Comparison of ENCODE assay signal across 8 mouse cellular contexts in the genomic region with DNA sequence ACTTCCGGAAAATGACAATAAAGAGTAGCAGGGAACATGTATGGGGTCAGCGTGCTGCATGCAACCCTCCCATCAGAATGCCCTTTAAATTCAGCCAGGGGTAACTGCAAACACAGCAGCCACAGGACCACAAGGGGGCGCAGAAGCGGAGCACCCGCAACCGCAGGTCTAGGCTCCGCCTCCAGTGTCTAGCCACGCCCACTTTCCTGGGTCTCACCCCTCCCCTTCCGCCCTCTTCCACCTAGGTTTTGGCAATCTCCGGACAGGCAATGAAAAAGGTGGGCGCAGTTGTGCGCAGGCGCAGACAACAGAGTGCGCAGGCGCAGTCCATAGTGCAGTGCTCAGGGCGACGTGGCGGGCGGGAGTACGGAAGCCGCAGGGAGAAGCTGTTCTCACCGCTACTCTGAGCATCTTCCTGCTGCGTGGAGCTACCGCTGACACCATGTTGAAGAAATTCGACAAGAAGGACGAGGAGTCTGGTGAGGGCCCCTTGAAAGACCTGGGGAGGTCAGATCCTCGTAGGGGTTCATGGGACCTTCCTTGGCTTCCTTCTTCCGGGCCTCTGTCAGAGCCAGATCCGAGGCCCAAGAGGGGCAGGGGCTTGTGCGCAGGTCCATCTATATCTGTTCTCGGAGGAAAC. TPM values are rescaled to one million over a fixed set of nuclear protein-coding genes. Genes with fewer than 3 reads are reported as not detected.
DNase-seq lines count a peak whose midpoint lies in the region; ATAC-seq and TF ChIP-seq lines count a peak whose summit lies in the region.

A gene (plus strand): TSS at position 221 of the 640 bp plus-strand sequence.

- no peaks in the 10 kb centered on the region for H3K9me3 ChIP-seq in CH12.LX (replicated peaks; ENCODE audit: low read length)
- no peaks in the 10 kb centered on the region for H3K9me3 ChIP-seq in forebrain, embryonic 11.5 days (ENCODE audit: control insufficient read depth, low read length)
- H3K9me3 ChIP-seq in heart, embryonic 16.5 days (replicated peaks; ENCODE audit: control insufficient read depth, low read length), result no peaks in the 10 kb centered on the region
- no peaks in the 10 kb centered on the region for H3K9me3 ChIP-seq in liver, embryonic 15.5 days (replicated peaks)
- H3K9me3 ChIP-seq in neural tube, embryonic 12.5 days, result no peaks in the 10 kb centered on the region

- peaks cover 3% of the 10 kb centered on the region for H3K27me3 ChIP-seq in CH12.LX (replicated peaks)
- no peaks in the 10 kb centered on the region for H3K27me3 ChIP-seq in forebrain, embryonic 11.5 days (ENCODE audit: control insufficient read depth, insufficient read depth, low read length)
- no peaks in the 10 kb centered on the region for H3K27me3 ChIP-seq in heart, embryonic 16.5 days (ENCODE audit: control insufficient read depth, insufficient read depth, low read length)
- H3K27me3 ChIP-seq in liver, embryonic 15.5 days, result no peaks in the 10 kb centered on the region
- H3K27me3 ChIP-seq in neural tube, embryonic 12.5 days (replicated peaks), result no peaks in the 10 kb centered on the region

- peak within 1 kb of the TSS; percentile 77 to 99 (median 95) for H3K4me3 ChIP-seq in CH12.LX (replicated peaks in 1 of 3; ENCODE audit: low read depth in 2 of 3, low read length in 2 of 3, poor library complexity in 1 of 3)
- H3K4me3 ChIP-seq in forebrain, embryonic 11.5 days (ENCODE audit: low read depth, low read length), result peak within 1 kb of the TSS; percentile 80
- peak within 1 kb of the TSS; percentile 59 for H3K4me3 ChIP-seq in heart, embryonic 16.5 days (ENCODE audit: low read length)
- peak within 1 kb of the TSS; percentile 70 for H3K4me3 ChIP-seq in liver, embryonic 15.5 days (replicated peaks)
- peak within 1 kb of the TSS; percentile 54 for H3K4me3 ChIP-seq in neural tube, embryonic 12.5 days

- H3K36me3 ChIP-seq in CH12.LX (replicated peaks in 1 of 2; ENCODE audit: control insufficient read depth in 1 of 2, insufficient read depth in 1 of 2, low read length in 1 of 2), result peaks cover 33 to 39% of the 10 kb centered on the region in 2 experiments
- H3K36me3 ChIP-seq in forebrain, embryonic 11.5 days (ENCODE audit: control insufficient read depth, insufficient read depth, low read length), result peaks cover 5% of the 10 kb centered on the region; the same call in 1 of the 2 replicates
- H3K36me3 ChIP-seq in heart, embryonic 16.5 days (ENCODE audit: control insufficient read depth, insufficient read depth), result peaks cover 23% of the 10 kb centered on the region
- H3K36me3 ChIP-seq in liver, embryonic 15.5 days (replicated peaks), result peaks cover 38% of the 10 kb centered on the region
- peaks cover 33% of the 10 kb centered on the region for H3K36me3 ChIP-seq in neural tube, embryonic 12.5 days

- in situ Hi-C loops in CH12.LX (cut with MboI; ENCODE audit: low pct_ligation_motif_present, low pct_unique_long_range_greater_than_20kb, low sequenced_read_pairs), result no loop called here

- DNase-seq in CH12.LX (ENCODE audit: extremely low read depth), result peak; percentile 98
- DNase-seq in c-Kit-positive CD71-positive TER-119-negative erythroid progenitor cells, embryonic 14.5 days (ENCODE audit: low read depth), result peak; percentile 98
- peak; percentile 100 for DNase-seq in forebrain, embryonic 11.5 days (ENCODE audit: low spot score)
- peak; percentile 99 to 100 for DNase-seq in kidney, postnatal 36 days
- peak; percentile 97 for DNase-seq in telencephalon, adult 2 months (ENCODE audit: low read depth, low spot score)

- dilution Hi-C loops in CH12.LX (cut with MboI; ENCODE audit: extremely low pct_ligation_motif_present, extremely low pct_unique_long_range_greater_than_20kb, low sequenced_read_pairs), result no loop called here

- under 1% methylated on average over 31 of the region's 31 CpGs for WGBS in forebrain, embryonic 11.5 days
- WGBS in heart, embryonic 16.5 days, result under 1% methylated on average over 31 of the region's 31 CpGs
- under 1% methylated on average over 31 of the region's 31 CpGs for WGBS in liver, embryonic 15.5 days (ENCODE audit: insufficient replicate concordance)
- under 1% methylated on average over 31 of the region's 31 CpGs for WGBS in neural tube, embryonic 12.5 days

- ATAC-seq in forebrain, embryonic 11.5 days (replicated peaks; ENCODE audit: low FRiP score), result peak; percentile 97
- ATAC-seq in heart, embryonic 16.5 days (replicated peaks; ENCODE audit: extremely low read depth, insufficient read depth, low FRiP score), result peak; percentile 98
- peak; percentile 95 for ATAC-seq in liver, embryonic 15.5 days (ENCODE audit: insufficient read depth)
- ATAC-seq in neural tube, embryonic 12.5 days (ENCODE audit: low FRiP score, low read depth), result peak; percentile 95

- H3K4me2 ChIP-seq in CH12.LX (ENCODE audit: insufficient read depth, low read depth, poor library complexity, severe bottlenecking), result peak within 1 kb of the TSS; percentile 100
- H3K4me2 ChIP-seq in forebrain, embryonic 11.5 days (ENCODE audit: low read depth, low read length, severe bottlenecking), result peak within 1 kb of the TSS; percentile 80
- peak within 1 kb of the TSS; percentile 62 for H3K4me2 ChIP-seq in heart, embryonic 16.5 days (ENCODE audit: low read depth, low read length)
- H3K4me2 ChIP-seq in liver, embryonic 15.5 days, result peak within 1 kb of the TSS; percentile 85
- peak within 1 kb of the TSS; percentile 70 for H3K4me2 ChIP-seq in neural tube, embryonic 12.5 days (replicated peaks)

- peak within 1 kb of the TSS; percentile 98 for H3K9ac ChIP-seq in CH12.LX (ENCODE audit: insufficient read depth, low read depth)
- peak within 1 kb of the TSS; percentile 92 for H3K9ac ChIP-seq in forebrain, embryonic 11.5 days (ENCODE audit: low read length)
- H3K9ac ChIP-seq in heart, embryonic 16.5 days (ENCODE audit: low read length), result peak within 1 kb of the TSS; percentile 77
- H3K9ac ChIP-seq in liver, embryonic 15.5 days, result peak within 1 kb of the TSS; percentile 75
- peak within 1 kb of the TSS; percentile 86 for H3K9ac ChIP-seq in neural tube, embryonic 12.5 days

- peak within 1 kb of the TSS; percentile 29 for H3K27ac ChIP-seq in CH12.LX (ENCODE audit: insufficient read depth, low read depth)
- no peak within 1 kb of the TSS for H3K27ac ChIP-seq in forebrain, embryonic 11.5 days (ENCODE audit: low read depth, low read length)
- peak within 1 kb of the TSS; percentile 62 for H3K27ac ChIP-seq in heart, embryonic 16.5 days (ENCODE audit: low read length)
- peak within 1 kb of the TSS; percentile 73 for H3K27ac ChIP-seq in liver, embryonic 15.5 days (replicated peaks)
- no peak within 1 kb of the TSS; the same call in 1 of the 2 replicates for H3K27ac ChIP-seq in neural tube, embryonic 12.5 days

- TF ChIP-seq RAD21 in CH12.LX (IDR thresholded peaks at IDR 0.05; ENCODE audit: low read depth, low read length), result peak; percentile 49

- peak; percentile 48 to 91; a peak in 3 of 4 replicates for TF ChIP-seq CTCF in CH12.LX (conservative IDR thresholded peaks at IDR 0.05 in 1 of 2, IDR thresholded peaks at IDR 0.05 in 1 of 2; ENCODE audit: low read depth in 2 of 2, low read length in 2 of 2)

- H3K4me1 ChIP-seq in CH12.LX (ENCODE audit: control insufficient read depth in 1 of 2, insufficient read depth in 2 of 2), result peaks cover 5 to 23% of the 10 kb centered on the region in 2 experiments
- H3K4me1 ChIP-seq in forebrain, embryonic 11.5 days (replicated peaks; ENCODE audit: control insufficient read depth, insufficient read depth, low read length), result peaks cover 6% of the 10 kb centered on the region
- H3K4me1 ChIP-seq in heart, embryonic 16.5 days (ENCODE audit: control insufficient read depth, insufficient read depth, low read length), result peaks cover 9% of the 10 kb centered on the region
- peaks cover 25% of the 10 kb centered on the region for H3K4me1 ChIP-seq in liver, embryonic 15.5 days (replicated peaks)
- peaks cover 10% of the 10 kb centered on the region for H3K4me1 ChIP-seq in neural tube, embryonic 12.5 days

- TF ChIP-seq POLR2A in CH12.LX (IDR thresholded peaks at IDR 0.05; ENCODE audit: low read depth, low read length), result peak; percentile 97

- peaks cover 18% of the 10 kb centered on the region for H3K79me2 ChIP-seq in CH12.LX (replicated peaks; ENCODE audit: control insufficient read depth, extremely low read depth, insufficient read depth, poor library complexity, severe bottlenecking)

- TF ChIP-seq EP300 in CH12.LX (IDR thresholded peaks at IDR 0.05; ENCODE audit: low read length), result no peak

TF ChIP-seq in CH12.LX, 34 proteins besides CTCF, POLR2A, EP300 and RAD21 (continues in another document):
- TF ChIP-seq IRF4 (IDR thresholded peaks at IDR 0.05; ENCODE audit: low read depth, low read length) (peak; percentile 53; the same call in 1 of the 2 replicates), SMC3 (IDR thresholded peaks at IDR 0.05; ENCODE audit: low read depth, low read length) (peak; percentile 87), NELFE (IDR thresholded peaks at IDR 0.05; ENCODE audit: low read depth, low read length) (peak; percentile 90), SIN3A (IDR thresholded peaks at IDR 0.05; ENCODE audit: low read length) (peak; percentile 56; the same call in 1 of the 2 replicates), MXI1 (IDR thresholded peaks at IDR 0.05; ENCODE audit: low read depth, low read length) (peak; percentile 66; the same call in 1 of the 2 replicates), CHD2 (IDR thresholded peaks at IDR 0.05; ENCODE audit: low read length) (0 out of 2 replicates have a peak, but pooled peaks have one; percentile 26), JUND (conservative IDR thresholded peaks at IDR 0.05; ENCODE audit: low read depth, low read length) (0 out of 2 replicates have a peak, but pooled peaks have one; percentile 23), ZMIZ1 (IDR thresholded peaks at IDR 0.05; ENCODE audit: low read depth, low read length) (no peak; the same call in 1 of the 2 replicates), ZC3H11A (IDR thresholded peaks at IDR 0.05; ENCODE audit: low read depth, low read length) (no peak; the same call in 1 of the 2 replicates), USF2 (conservative IDR thresholded peaks at IDR 0.05; ENCODE audit: low read depth, low read length) (no peak), ZKSCAN1 (IDR thresholded peaks at IDR 0.05; ENCODE audit: borderline replicate concordance, low read depth, low read length) (no peak), MYC (IDR thresholded peaks at IDR 0.05; ENCODE audit: low read depth, low read length) (peak; percentile 72), MAX (IDR thresholded peaks at IDR 0.05; ENCODE audit: low read length) (peak; percentile 72; the same call in 1 of the 2 replicates), POLR2AphosphoS2 (IDR thresholded peaks at IDR 0.05; ENCODE audit: low read depth, low read length) (peak; percentile 83; the same call in 1 of the 2 replicates)

RNA-seq across cellular contexts. Expression of the gene that starts here (rescaled TPM):
- total RNA-seq in CH12.LX (2012; rRNA removed) (85.1 and 99.3 TPM in 2 replicates), CH12.LX (2014; rRNA removed) (75.6 and 78.3 TPM in 2 replicates)
- polyA plus RNA-seq in CH12.LX (2012; ENCODE audit: insufficient read length, low read depth), result 81.3 and 91.9 TPM in 2 replicates
- 142 and 146 TPM in 2 replicates for polyA plus RNA-seq in forebrain, embryonic 11.5 days (2014; fragmentation: Nextera tagmentation; extraction: Ambion mirVana)
- 116 and 117 TPM in 2 replicates for polyA plus RNA-seq in heart, embryonic 16.5 days (2015; fragmentation: Nextera tagmentation; extraction: Ambion mirVana)
- 56.2 and 61.2 TPM in 2 replicates for polyA plus RNA-seq in liver, embryonic 15.5 days (2015; fragmentation: Nextera tagmentation; extraction: Ambion mirVana)
- 156 and 161 TPM in 2 replicates for polyA plus RNA-seq in neural tube, embryonic 12.5 days (2016; fragmentation: Nextera tagmentation; extraction: Ambion mirVana)

Comparison
In these comparisons a context has a peak if more than half of its experiments do, and no peak if none do; other contexts are left out.
1. H3K27ac ChIP-seq: peak in CH12.LX (single experiment), heart, embryonic 16.5 days (single experiment) and liver, embryonic 15.5 days (single experiment); none in forebrain, embryonic 11.5 days (single experiment) and neural tube, embryonic 12.5 days (single experiment).
2. Peak in every context shown above with its lines, with median percentiles within 50 percentile points of each other: DNase-seq, H3K4me2 ChIP-seq, H3K4me3 ChIP-seq, H3K9ac ChIP-seq and ATAC-seq.